Mouse (Mus musculus) forebrain, postnatal 0 days (tissue): ENCODE measurements around the gene Bace1. TPM values are rescaled to one million over a fixed set of nuclear protein-coding genes. Genes with fewer than 3 reads are reported as not detected.

ENCODE experiments used
- ATAC-seq: fragments of 200-750 bp; cut with Nextera tagmentation; 2 replicates; pipeline ENCODE4 v1.8.0; 2017; ENCODE audit warnings: mild to moderate bottlenecking, moderate library complexity
- DNase-seq: peaks from one replicate; pipeline ENCODE4 v3.0.0-alpha.2; 2015
- H3K27ac ChIP-seq: fragments of 300-500 bp; sonication (generic); 2 replicates; pipeline ENCODE4 v1.5.1; 2014; ENCODE audit warnings: low read depth, mild to moderate bottlenecking, antibody characterized with exemption, low read length, moderate library complexity, mixed read lengths
- H3K27me3 ChIP-seq: fragments of 300-500 bp; sonication (generic); 2 replicates; pipeline ENCODE4 v1.6.1; 2014; ENCODE audit warnings: mild to moderate bottlenecking, low read length, mixed read lengths; ENCODE audit not compliant: insufficient read depth
- H3K36me3 ChIP-seq: fragments of 300-500 bp; sonication (generic); 2 replicates; pipeline ENCODE4 v1.6.1; 2014; ENCODE audit warnings: mild to moderate bottlenecking, moderate library complexity; ENCODE audit not compliant: insufficient read depth
- H3K4me1 ChIP-seq: fragments of 300-500 bp; sonication (generic); 2 replicates; pipeline ENCODE4 v1.6.1; 2014; ENCODE audit warnings: antibody characterized with exemption; ENCODE audit not compliant: insufficient read depth
- H3K4me2 ChIP-seq: fragments of 300-500 bp; sonication (generic); 2 replicates; pipeline ENCODE4 v1.6.1; 2014; ENCODE audit warnings: low read depth, mild to moderate bottlenecking, moderate library complexity
- H3K4me3 ChIP-seq: fragments of 300-500 bp; sonication (generic); 2 replicates; pipeline ENCODE4 v1.5.1; 2014; ENCODE audit warnings: low read depth, low read length, mixed read lengths
- H3K9ac ChIP-seq: fragments of 300-500 bp; sonication (generic); 2 replicates; pipeline ENCODE4 v1.6.1; 2014; ENCODE audit warnings: mild to moderate bottlenecking
- H3K9me3 ChIP-seq: fragments of 300-500 bp; sonication (generic); 2 replicates; pipeline ENCODE4 v1.6.1; 2016; ENCODE audit warnings: low read length
- CTCF ChIP-seq: sonication (generic); IDR thresholded peaks from 2 replicates; pipeline ENCODE4 v1.5.1; 2016; ENCODE audit warnings: antibody characterized with exemption, control low read depth, low read depth
- WGBS: fragments of 180-500 bp; shearing (Covaris S2); extraction: QIAGEN DNeasy Blood & Tissue Kit; methylation state at CpG from one replicate; pipeline ENCODE4 v1.1.7; 2014; 5-methylcytosine and 5-hydroxymethylcytosine counted together
- polyA plus RNA-seq: library from polyadenylated mRNA; unstranded; fragments of >200 nt; fragmentation: Nextera tagmentation; extraction: Ambion mirVana; gene quantifications from 2 replicates; pipeline ENCODE4 v1.2.1, GENCODE M21; 2015
- total RNA-seq: library from RNA; depleted of rRNA; stranded (reverse); fragments of >200 nt; gene quantifications from 2 replicates; pipeline ENCODE4 v1.2.3, GENCODE M21; 2014

The Bace1 gene
- total and polyA plus RNA-seq, 2 experiments from 2014 or later, result 39.1 to 48.5 TPM

DNA sequence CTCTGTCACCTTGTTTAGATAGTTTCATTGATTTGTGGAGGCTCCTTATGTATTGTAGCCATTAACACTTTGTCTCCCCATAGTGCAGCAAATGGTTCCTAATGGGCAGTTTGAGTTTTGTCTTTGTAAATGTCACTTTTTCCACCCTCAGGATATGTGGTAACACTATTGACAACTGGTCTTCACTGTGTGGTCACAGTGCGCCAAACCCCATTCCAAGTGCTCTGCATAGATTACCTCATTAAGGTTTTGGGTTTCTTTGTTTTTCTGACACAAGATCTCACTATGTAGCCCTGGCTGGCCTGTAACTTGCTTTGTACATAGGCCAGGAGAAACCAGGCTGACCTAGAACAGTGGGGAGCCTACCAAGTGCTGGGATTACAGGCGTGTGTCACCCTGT is 5.5 kb upstream of the Bace1 start:
- Histone ChIP-seq H3K4me3 (no peak overlapping the region), H3K36me3 (no peaks in the 10 kb centered on the region), H3K9me3 (no peaks in the 10 kb centered on the region), H3K9ac (no peak overlapping the region), H3K4me1 (no peaks in the 10 kb centered on the region), H3K27ac (no peak overlapping the region), H3K27me3 (no peaks in the 10 kb centered on the region), H3K4me2 (no peak overlapping the region)
- no peak for ATAC-seq
- no peak for TF ChIP-seq CTCF
- 83% methylated on average over 2 of the region's 2 CpGs for WGBS
- no peak for DNase-seq

GRCm38 (mm10) chr9:45833461-45833860 is 4.9 kb upstream of the Bace1 start:
- Histone ChIP-seq H3K4me1 (no peaks in the 10 kb centered on the region), H3K4me3 (no peak overlapping the region), H3K4me2 (no peak overlapping the region), H3K27ac (no peak overlapping the region), H3K9me3 (no peaks in the 10 kb centered on the region), H3K9ac (no peak overlapping the region), H3K27me3 (no peaks in the 10 kb centered on the region), H3K36me3 (no peaks in the 10 kb centered on the region)
- DNase-seq (no peak), ATAC-seq (no peak)
- no peak for TF ChIP-seq CTCF
- 77% methylated on average over 2 of the region's 2 CpGs for WGBS

DNA sequence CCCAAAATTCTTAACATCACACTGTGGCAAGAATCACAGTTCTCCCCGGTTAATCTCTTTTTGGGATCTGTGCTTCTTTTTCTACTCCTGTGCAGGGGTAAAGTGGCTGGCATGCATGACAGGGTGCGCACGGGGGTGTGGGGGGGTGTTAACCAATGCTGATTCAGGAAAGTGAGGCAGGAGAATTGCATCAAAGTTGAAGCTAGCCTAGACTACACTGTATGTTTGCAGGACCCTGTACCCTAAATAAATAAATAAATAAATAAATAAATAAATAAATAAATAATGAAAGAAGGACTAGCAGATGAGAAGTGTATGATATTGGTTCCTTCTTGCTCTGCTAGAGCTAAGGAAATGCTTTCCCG is 329 bp upstream of the Bace1 start:
- no peaks in the 10 kb centered on the region for H3K27me3 ChIP-seq
- WGBS, result 26% methylated on average over 4 of the region's 4 CpGs
- no peak for TF ChIP-seq CTCF
- H3K9ac ChIP-seq, result peak overlapping the region; percentile 91; the same call in 1 of the 2 replicates
- H3K4me2 ChIP-seq, result peak overlapping the region; percentile 92
- H3K27ac ChIP-seq, result no peak overlapping the region
- no peak for DNase-seq
- peaks cover 29% of the 10 kb centered on the region for H3K4me1 ChIP-seq
- peak; percentile 28; the same call in 1 of the 2 replicates for ATAC-seq
- no peaks in the 10 kb centered on the region for H3K9me3 ChIP-seq
- H3K4me3 ChIP-seq, result peak overlapping the region; percentile 90
- H3K36me3 ChIP-seq, result no peaks in the 10 kb centered on the region

GRCm38 (mm10) chr9:45839139-45839981 is 980 bp downstream of the Bace1 start:
- Histone ChIP-seq H3K4me2 (peak overlapping the region; percentile 92), H3K4me1 (peaks cover 29% of the 10 kb centered on the region), H3K4me3 (peak overlapping the region; percentile 90), H3K27me3 (no peaks in the 10 kb centered on the region), H3K9me3 (no peaks in the 10 kb centered on the region), H3K9ac (peak overlapping the region; percentile 91), H3K36me3 (no peaks in the 10 kb centered on the region), H3K27ac (peak overlapping the region; percentile 85; the same call in 1 of the 2 replicates)
- ATAC-seq (no peak), DNase-seq (no peak)
- 10% methylated on average over 17 of the region's 17 CpGs for WGBS
- no peak for TF ChIP-seq CTCF

- Histone ChIP-seq H3K9me3 (no peaks in the 10 kb centered on the region), H3K4me3 (peak overlapping the region; percentile 90), H3K36me3 (no peaks in the 10 kb centered on the region), H3K4me2 (peak overlapping the region; percentile 92), H3K4me1 (peaks cover 29% of the 10 kb centered on the region), H3K27me3 (no peaks in the 10 kb centered on the region), H3K27ac (no peak overlapping the region), H3K9ac (peak overlapping the region; percentile 91)
- DNase-seq (no peak), ATAC-seq (no peak)
- 76% methylated on average over 7 of the region's 7 CpGs for WGBS
- TF ChIP-seq CTCF, result no peak
Observed at GRCm38 (mm10) chr9:45839982-45840300, 1.6 kb downstream of the Bace1 start.

DNA sequence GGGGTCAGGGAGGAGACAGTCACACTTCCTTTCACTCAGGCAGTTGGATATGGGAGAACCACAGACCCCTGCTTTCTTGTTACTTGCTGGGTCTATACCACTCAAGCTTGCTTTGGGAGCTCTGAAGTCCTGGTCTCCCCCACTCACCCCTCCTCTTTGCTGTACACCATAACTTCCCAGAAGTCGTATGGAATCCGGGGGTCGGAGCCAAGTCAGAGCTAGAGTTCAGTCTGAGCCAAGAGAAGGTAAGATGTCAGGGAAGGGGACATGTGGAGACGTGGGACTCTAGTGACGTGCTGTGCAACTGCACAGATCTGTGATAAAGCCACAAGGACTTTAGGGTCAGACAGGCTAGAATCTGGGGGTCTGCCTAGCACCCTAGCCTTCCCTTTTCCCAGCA is 2.0 kb downstream of the Bace1 start:
- Histone ChIP-seq H3K27me3 (no peaks in the 10 kb centered on the region), H3K4me2 (peak overlapping the region; percentile 92), H3K9me3 (no peaks in the 10 kb centered on the region), H3K36me3 (no peaks in the 10 kb centered on the region), H3K9ac (peak overlapping the region; percentile 91; the same call in 1 of the 2 replicates), H3K27ac (no peak overlapping the region), H3K4me1 (peaks cover 29% of the 10 kb centered on the region), H3K4me3 (peak overlapping the region; percentile 90)
- 70% methylated on average over 5 of the region's 5 CpGs for WGBS
- ATAC-seq (no peak), DNase-seq (no peak)
- TF ChIP-seq CTCF, result no peak

DNA sequence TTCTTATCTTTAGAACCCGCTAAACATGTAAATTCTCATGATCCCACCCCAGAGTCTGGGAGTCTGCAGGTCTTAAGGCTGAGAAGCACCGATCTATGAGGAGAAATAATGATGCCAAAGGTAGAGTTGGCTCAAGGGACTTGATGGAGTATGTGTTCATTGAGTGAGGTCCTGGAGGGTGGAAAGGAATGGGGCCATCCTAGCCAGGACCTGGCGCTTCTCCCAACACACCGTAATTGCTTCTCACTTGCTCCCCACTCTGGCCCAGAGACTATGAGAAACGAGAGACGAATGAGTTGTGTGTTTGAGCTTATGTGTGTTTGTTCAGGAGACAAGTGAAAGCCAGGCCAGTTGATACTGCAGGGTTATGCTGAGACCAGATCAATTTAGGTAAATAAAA is 3.1 kb downstream of the Bace1 start:
- H3K4me3 ChIP-seq, result no peak overlapping the region
- TF ChIP-seq CTCF, result no peak
- peaks cover 29% of the 10 kb centered on the region for H3K4me1 ChIP-seq
- H3K9me3 ChIP-seq, result no peaks in the 10 kb centered on the region
- H3K36me3 ChIP-seq, result no peaks in the 10 kb centered on the region
- no peak overlapping the region for H3K9ac ChIP-seq
- 78% methylated on average over 6 of the region's 6 CpGs for WGBS
- ATAC-seq (no peak), DNase-seq (no peak)
- H3K27ac ChIP-seq, result no peak overlapping the region
- no peaks in the 10 kb centered on the region for H3K27me3 ChIP-seq
- 0 out of 2 replicates have a peak overlapping the region, but pooled peaks have one; percentile 92 for H3K4me2 ChIP-seq
